Mouse (Mus musculus): ENCODE measurements around the gene Gng4.
A peak's percentile ranks its signal among the peaks of the same experiment; 100 is the strongest.
"Not testable (repeated sequence)": the region's sequence is repeated elsewhere in the genome, so short reads cannot be mapped to it uniquely, and the experiment has no call there.

Gene Gng4

GRCm38 (mm10) chr13:13783894-13784419 lies at the start of gene Gng4:
Gene Gng4, plus strand, starts transcription at chr13:13784059.
- DNase-seq (ENCODE audit: low spot score in 2 of 2), result peak; percentile 40 to 56

GRCm38 (mm10) chr13:13739232-13739631 lies 44.6 kb upstream of the Gng4 start:
- no peak for DNase-seq (ENCODE audit: low spot score in 2 of 2)

- no peak for DNase-seq (ENCODE audit: low spot score in 2 of 2)
Measured at GRCm38 (mm10) chr13:13745911-13746310, 37.9 kb upstream of the Gng4 start.

GRCm38 (mm10) chr13:13775778-13776494 lies 7.9 kb upstream of the Gng4 start:
- no peak for DNase-seq (ENCODE audit: low spot score in 2 of 2)

- no peak for DNase-seq (ENCODE audit: low spot score in 2 of 2)
Measured at GRCm38 (mm10) chr13:13777052-13777451, 6.8 kb upstream of the Gng4 start.

- DNase-seq (ENCODE audit: low spot score in 2 of 2), result no peak
Measured at GRCm38 (mm10) chr13:13777696-13778095, 6.2 kb upstream of the Gng4 start.

GRCm38 (mm10) chr13:13778837-13779458 lies 4.9 kb upstream of the Gng4 start:
- DNase-seq (ENCODE audit: low spot score in 2 of 2), result no peak

GRCm38 (mm10) chr13:13780271-13780670 lies 3.6 kb upstream of the Gng4 start:
- no peak for DNase-seq (ENCODE audit: low spot score in 2 of 2)

GRCm38 (mm10) chr13:13781026-13781425 lies 2.8 kb upstream of the Gng4 start:
- DNase-seq (ENCODE audit: low spot score in 2 of 2), result no peak

GRCm38 (mm10) chr13:13783296-13783695 lies 563 bp upstream of the Gng4 start:
- DNase-seq (ENCODE audit: low spot score in 2 of 2), result no peak

GRCm38 (mm10) chr13:13784420-13784936 lies 619 bp downstream of the Gng4 start:
- no peak for DNase-seq (ENCODE audit: low spot score in 2 of 2)

- DNase-seq (ENCODE audit: low spot score in 2 of 2), result no peak
Measured at GRCm38 (mm10) chr13:13784981-13785783, 1.3 kb downstream of the Gng4 start.

- DNase-seq (ENCODE audit: low spot score in 2 of 2), result no peak
Measured at GRCm38 (mm10) chr13:13786971-13787370, 3.1 kb downstream of the Gng4 start.

- no peak for DNase-seq (ENCODE audit: low spot score in 2 of 2)
Measured at GRCm38 (mm10) chr13:13788070-13788469, 4.2 kb downstream of the Gng4 start.

GRCm38 (mm10) chr13:13791981-13792380 lies 8.1 kb downstream of the Gng4 start:
- no peak for DNase-seq (ENCODE audit: low spot score in 2 of 2)

- DNase-seq (ENCODE audit: low spot score in 2 of 2), result no peak
Measured at GRCm38 (mm10) chr13:13795166-13795832, 11.4 kb downstream of the Gng4 start.

GRCm38 (mm10) chr13:13796082-13796481 lies 12.2 kb downstream of the Gng4 start:
- DNase-seq (ENCODE audit: low spot score in 2 of 2), result no peak

- DNase-seq (ENCODE audit: low spot score in 2 of 2), result not testable (repeated sequence)
Measured at GRCm38 (mm10) chr13:13797816-13798215, 14.0 kb downstream of the Gng4 start.

- no peak for DNase-seq (ENCODE audit: low spot score in 2 of 2)
Measured at GRCm38 (mm10) chr13:13798775-13799174, 14.9 kb downstream of the Gng4 start.

GRCm38 (mm10) chr13:13808337-13809132 lies 24.7 kb downstream of the Gng4 start:
- peak; percentile 31 to 34 for DNase-seq (ENCODE audit: low spot score in 2 of 2)

GRCm38 (mm10) chr13:13810885-13811284 lies 27.0 kb downstream of the Gng4 start:
- DNase-seq (ENCODE audit: low spot score in 2 of 2), result no peak

Data from thymus, postnatal 10 days (tissue).